Mouse (Mus musculus) ES-E14 (cell line): ENCODE results near the gene Gbx1. TPM values are rescaled to one million over a fixed set of nuclear protein-coding genes. Genes with fewer than 3 reads are reported as not detected.
A peak's percentile ranks its signal among the peaks of the same experiment; 100 is the strongest.

Source experiments
- DNase-seq: peaks from one replicate; pipeline ENCODE4 v3.0.0-alpha.2; 2013; ENCODE audit warnings: low read depth, low spot score
- H3K27ac ChIP-seq: 2 replicates; pipeline ENCODE4 v1.5.1; 2012; ENCODE audit warnings: low read depth, mild to moderate bottlenecking, low read length, moderate library complexity, mixed read lengths; ENCODE audit not compliant: poor library complexity, insufficient read depth, severe bottlenecking
- H3K36me3 ChIP-seq: 2 replicates; pipeline ENCODE4 v1.6.1; 2012; ENCODE audit warnings: mild to moderate bottlenecking, low read length, moderate library complexity, mixed read lengths; ENCODE audit not compliant: control insufficient read depth, poor library complexity, insufficient read depth, severe bottlenecking
- H3K4me1 ChIP-seq, 2 experiments: fragments of 150-350 bp in 1 of 2; sonication (generic) in 1 of 2; 2 replicates each; pipeline ENCODE4 v1.6.1; 2012; ENCODE audit warnings: low read length in 2 of 2, mild to moderate bottlenecking in 1 of 2, mixed read lengths in 1 of 2; ENCODE audit not compliant: control insufficient read depth in 2 of 2, insufficient read depth in 2 of 2, poor library complexity in 1 of 2
- H3K4me3 ChIP-seq, 2 experiments: fragments of 150-350 bp in 1 of 2; sonication (generic) in 1 of 2; 2 replicates each; pipeline ENCODE4 v1.5.1; 2012; ENCODE audit warnings: low read length in 2 of 2, low read depth in 1 of 2, mild to moderate bottlenecking in 1 of 2, mixed read lengths in 1 of 2; ENCODE audit not compliant: insufficient read depth in 1 of 2, poor library complexity in 1 of 2, severe bottlenecking in 1 of 2
- H3K9ac ChIP-seq: 2 replicates; pipeline ENCODE4 v1.6.1; 2012; ENCODE audit warnings: low read depth, mild to moderate bottlenecking, low read length, mixed read lengths; ENCODE audit not compliant: poor library complexity, insufficient read depth, severe bottlenecking
- H3K9me3 ChIP-seq: fragments of 150-350 bp; sonication (generic); 2 replicates; pipeline ENCODE4 v1.6.1; 2012; ENCODE audit warnings: low read depth, mild to moderate bottlenecking, low read length; ENCODE audit not compliant: control insufficient read depth, insufficient read depth
- CHD2 ChIP-seq: IDR thresholded peaks from 2 replicates; pipeline ENCODE4 v1.6.1; 2014; ENCODE audit warnings: mild to moderate bottlenecking, low read depth, low read length, inconsistent platforms
- HCFC1 ChIP-seq: IDR thresholded peaks from 2 replicates; pipeline ENCODE4 v1.6.1; 2012; ENCODE audit warnings: low read length, inconsistent platforms, borderline replicate concordance; ENCODE audit not compliant: insufficient read depth
- MAFK ChIP-seq: IDR thresholded peaks from 2 replicates; pipeline ENCODE4 v1.6.1; 2014; ENCODE audit warnings: mild to moderate bottlenecking, low read depth, low read length, inconsistent platforms; ENCODE audit not compliant: insufficient read depth
- ZC3H11A ChIP-seq: IDR thresholded peaks from 2 replicates; pipeline ENCODE4 v1.6.1; 2012; ENCODE audit warnings: low read depth, mild to moderate bottlenecking, inconsistent platforms, low read length, borderline replicate concordance
- ZNF384 ChIP-seq: IDR thresholded peaks from 2 replicates; pipeline ENCODE4 v1.6.1; 2012; ENCODE audit warnings: low read depth, low read length, inconsistent platforms
- in situ Hi-C, 2 experiments: fragments of 600-800 bp; cut with MboI; formaldehyde crosslinking; loops; one replicate each; pipeline ENCODE4 v1.15.1; 2025; ENCODE audit warnings: low sequenced_read_pairs in 2 of 2, inconsistent platforms in 1 of 2; ENCODE audit not compliant: unreplicated experiment in 2 of 2
- total RNA-seq: library from RNA; depleted of rRNA; stranded (reverse); fragments of 300-350 nt; gene quantifications from 2 replicates; pipeline ENCODE4 v1.2.3, GENCODE M21; 2012

Gbx1 gene
- total RNA-seq, 1 experiment, result 0.40 TPM

- no peak overlapping the region for H3K27ac ChIP-seq
- in situ Hi-C loops, result no loop called here
- DNase-seq, result peak; percentile 52
- no peak overlapping the region for H3K4me3 ChIP-seq
- H3K36me3 ChIP-seq, result no peaks in the 10 kb centered on the region
- H3K9me3 ChIP-seq, result no peaks in the 10 kb centered on the region
- H3K4me1 ChIP-seq, result peaks cover 0 to 8% of the 10 kb centered on the region in 2 experiments; a peak in 1 of 4 replicates
- H3K9ac ChIP-seq, result no peak overlapping the region
- TF ChIP-seq CHD2 (no peak), MAFK (no peak), ZC3H11A (no peak), HCFC1 (no peak), ZNF384 (no peak)
Measured at GRCm38 (mm10) chr5:24510635-24511034, 16.4 kb downstream of the Gbx1 start.

- in situ Hi-C loops, result no loop called here
- Histone ChIP-seq H3K4me3 (no peak overlapping the region), H3K9ac (no peak overlapping the region), H3K36me3 (no peaks in the 10 kb centered on the region), H3K27ac (no peak overlapping the region), H3K4me1 (peaks cover 0 to 10% of the 10 kb centered on the region in 2 experiments; a peak in 1 of 4 replicates), H3K9me3 (no peaks in the 10 kb centered on the region)
- no peak for DNase-seq
- TF ChIP-seq MAFK (no peak), CHD2 (no peak), ZNF384 (no peak), ZC3H11A (no peak), HCFC1 (no peak)
Measured at GRCm38 (mm10) chr5:24508406-24508805, 18.6 kb downstream of the Gbx1 start.

- Histone ChIP-seq H3K4me1 (0 out of 4 replicates have a peak, but pooled peaks cover 0 to 2% of the 10 kb centered on the region in 2 experiments), H3K4me3 (no peak overlapping the region), H3K27ac (no peak overlapping the region), H3K9me3 (no peaks in the 10 kb centered on the region; the same call in 1 of the 2 replicates), H3K36me3 (peaks cover 15% of the 10 kb centered on the region; the same call in 1 of the 2 replicates), H3K9ac (no peak overlapping the region)
- no peak for DNase-seq
- TF ChIP-seq ZC3H11A (no peak), ZNF384 (no peak), HCFC1 (no peak), CHD2 (no peak), MAFK (no peak)
- in situ Hi-C loops, result no loop called here
Measured at GRCm38 (mm10) chr5:24505513-24505912, 21.5 kb downstream of the Gbx1 start.

- in situ Hi-C loops, result no loop called here
- no peaks in the 10 kb centered on the region; the same call in 1 of the 2 replicates for H3K9me3 ChIP-seq
- H3K4me3 ChIP-seq, result no peak overlapping the region
- H3K36me3 ChIP-seq, result peaks cover 30% of the 10 kb centered on the region
- peaks cover 0 to 4% of the 10 kb centered on the region in 2 experiments; a peak in 1 of 4 replicates for H3K4me1 ChIP-seq
- no peak for DNase-seq
- no peak for TF ChIP-seq MAFK
- TF ChIP-seq ZC3H11A, result no peak
- TF ChIP-seq CHD2, result no peak
- no peak for TF ChIP-seq ZNF384
- TF ChIP-seq HCFC1, result no peak
- no peak overlapping the region for H3K9ac ChIP-seq
- H3K27ac ChIP-seq, result no peak overlapping the region
Measured at GRCm38 (mm10) chr5:24502786-24503185, 24.2 kb downstream of the Gbx1 start.

GRCm38 (mm10) chr5:24500851-24501250 lies 26.2 kb downstream of the Gbx1 start:
- no peaks in the 10 kb centered on the region; the same call in 1 of the 2 replicates for H3K9me3 ChIP-seq
- in situ Hi-C loops, result no loop called here
- H3K4me3 ChIP-seq, result no peak overlapping the region
- no peak overlapping the region for H3K9ac ChIP-seq
- H3K27ac ChIP-seq, result no peak overlapping the region
- no peak for TF ChIP-seq ZC3H11A
- TF ChIP-seq ZNF384, result no peak
- no peak for TF ChIP-seq CHD2
- TF ChIP-seq HCFC1, result no peak
- no peak for DNase-seq
- peaks cover 0 to 4% of the 10 kb centered on the region in 2 experiments; a peak in 1 of 4 replicates for H3K4me1 ChIP-seq
- H3K36me3 ChIP-seq, result peaks cover 30% of the 10 kb centered on the region
